Mouse (Mus musculus): Measurements from ENCODE around the gene Trim7. TPM values are rescaled to one million over a fixed set of nuclear protein-coding genes. Genes with fewer than 3 reads are reported as not detected.
"Not testable (repeated sequence)": the region's sequence is repeated elsewhere in the genome, so short reads cannot be mapped to it uniquely, and the experiment has no call there.

Trim7 gene
- polyA plus RNA-seq, 1 experiment from 2014 or later = 0.38 TPM

- H3K27ac ChIP-seq (ENCODE audit: low read depth, low read length) = peak overlapping the region; percentile 86
- no peak for TF ChIP-seq CTCF (IDR thresholded peaks at IDR 0.05; ENCODE audit: low read depth)
- peak overlapping the region; percentile 54 for H3K9ac ChIP-seq (ENCODE audit: low read depth, low read length)
- H3K36me3 ChIP-seq (ENCODE audit: control insufficient read depth, insufficient read depth) = 0 out of 2 replicates have a peak, but pooled peaks cover 5% of the 10 kb centered on the region
- peak overlapping the region; percentile 89 for H3K4me2 ChIP-seq (replicated peaks; ENCODE audit: low read depth)
- H3K9me3 ChIP-seq (ENCODE audit: control insufficient read depth) = no peaks in the 10 kb centered on the region
- WGBS = 13% methylated on average over 17 of the region's 17 CpGs
- no peak for ATAC-seq
- no peaks in the 10 kb centered on the region for H3K27me3 ChIP-seq (replicated peaks; ENCODE audit: control insufficient read depth, insufficient read depth, low read length)
- H3K4me3 ChIP-seq (ENCODE audit: low read depth, low read length) = peak overlapping the region; percentile 58
- H3K4me1 ChIP-seq (replicated peaks; ENCODE audit: control insufficient read depth, insufficient read depth, low read length) = peaks cover 16% of the 10 kb centered on the region
Measured at GRCm38 (mm10) chr11:48871817-48872541, 46.0 kb downstream of the Trim7 start.

DNA sequence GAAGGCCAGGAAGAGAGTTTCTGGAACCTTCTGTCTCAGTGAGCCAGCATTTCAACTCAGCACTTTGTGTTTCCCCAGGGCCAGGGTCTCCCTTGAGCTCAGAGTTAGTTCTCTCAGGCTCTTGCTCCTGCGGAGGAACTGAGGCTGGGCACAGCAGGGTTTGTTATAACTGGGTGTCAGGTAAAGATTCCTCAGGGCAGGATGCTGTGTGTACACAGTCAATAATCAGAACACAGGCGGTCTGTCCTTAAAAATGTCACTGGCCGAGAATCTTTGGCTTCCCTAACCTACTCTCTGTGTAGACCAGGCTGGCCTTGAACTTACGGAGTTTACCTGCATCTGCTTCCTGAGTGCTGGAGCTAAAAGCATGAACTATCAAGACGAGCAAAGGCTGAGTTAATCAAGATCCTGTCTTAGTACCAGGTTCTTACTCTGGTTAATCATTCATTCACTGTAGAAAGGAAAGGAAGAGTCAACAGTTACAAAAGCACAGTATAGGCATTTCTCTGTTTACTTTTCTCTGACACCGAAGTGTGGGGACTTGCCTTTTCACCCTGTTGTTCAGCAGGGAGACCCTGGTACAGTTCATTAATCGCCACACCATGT lies 46.9 kb downstream of the Trim7 start:
- ATAC-seq = peak; percentile 54
- 0 out of 2 replicates have a peak overlapping the region, but pooled peaks have one; percentile 54 for H3K9ac ChIP-seq (ENCODE audit: low read depth, low read length)
- TF ChIP-seq CTCF (IDR thresholded peaks at IDR 0.05; ENCODE audit: low read depth) = no peak

GRCm38 (mm10) chr11:48873591-48874290 lies 47.8 kb downstream of the Trim7 start:
- Histone ChIP-seq H3K9me3 (ENCODE audit: control insufficient read depth) (no peaks in the 10 kb centered on the region), H3K4me1 (replicated peaks; ENCODE audit: control insufficient read depth, insufficient read depth, low read length) (peaks cover 16% of the 10 kb centered on the region), H3K27ac (ENCODE audit: low read depth, low read length) (peak overlapping the region; percentile 79), H3K9ac (ENCODE audit: low read depth, low read length) (no peak overlapping the region), H3K36me3 (ENCODE audit: control insufficient read depth, insufficient read depth) (no peaks in the 10 kb centered on the region), H3K27me3 (replicated peaks; ENCODE audit: control insufficient read depth, insufficient read depth, low read length) (no peaks in the 10 kb centered on the region), H3K4me2 (replicated peaks; ENCODE audit: low read depth) (peak overlapping the region; percentile 89), H3K4me3 (ENCODE audit: low read depth, low read length) (no peak overlapping the region)
- ATAC-seq = peak; percentile 82
- WGBS = 31% methylated on average over 10 of the region's 10 CpGs
- TF ChIP-seq CTCF (IDR thresholded peaks at IDR 0.05; ENCODE audit: low read depth) = peak; percentile 65

More for the DNA sequence above, 46.9 kb downstream of the Trim7 start:
- Histone ChIP-seq H3K36me3 (ENCODE audit: control insufficient read depth, insufficient read depth) (0 out of 2 replicates have a peak, but pooled peaks cover 4% of the 10 kb centered on the region), H3K27me3 (replicated peaks; ENCODE audit: control insufficient read depth, insufficient read depth, low read length) (no peaks in the 10 kb centered on the region), H3K4me1 (replicated peaks; ENCODE audit: control insufficient read depth, insufficient read depth, low read length) (peaks cover 16% of the 10 kb centered on the region), H3K9me3 (ENCODE audit: control insufficient read depth) (no peaks in the 10 kb centered on the region), H3K27ac (ENCODE audit: low read depth, low read length) (peak overlapping the region; percentile 86), H3K4me3 (ENCODE audit: low read depth, low read length) (peak overlapping the region; percentile 58; the same call in 1 of the 2 replicates), H3K4me2 (replicated peaks; ENCODE audit: low read depth) (peak overlapping the region; percentile 89)
- WGBS = 39% methylated on average over 7 of the region's 7 CpGs

DNA sequence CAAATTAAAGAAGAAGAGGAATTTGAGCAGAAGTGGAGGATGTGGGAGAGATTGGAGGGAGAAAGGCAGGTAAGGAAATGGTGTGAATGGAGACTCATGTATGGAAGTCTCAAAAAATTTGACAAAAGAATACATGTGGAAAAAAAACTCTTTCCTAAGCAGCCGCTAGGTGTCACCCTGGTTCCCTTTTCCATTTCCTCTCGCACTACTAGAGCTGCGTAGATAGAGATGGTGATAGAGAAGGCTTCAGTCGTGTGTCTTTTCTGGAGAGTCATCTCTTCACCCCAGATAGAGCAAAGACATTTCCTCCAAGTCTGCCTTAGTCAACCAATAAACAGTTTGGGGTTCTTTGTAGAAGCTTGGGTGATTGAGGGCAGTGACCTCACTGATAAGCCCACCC lies 48.5 kb downstream of the Trim7 start:
- Histone ChIP-seq H3K4me3 (ENCODE audit: low read depth, low read length) (no peak overlapping the region), H3K9me3 (ENCODE audit: control insufficient read depth) (no peaks in the 10 kb centered on the region), H3K4me1 (replicated peaks; ENCODE audit: control insufficient read depth, insufficient read depth, low read length) (peaks cover 12% of the 10 kb centered on the region), H3K27ac (ENCODE audit: low read depth, low read length) (no peak overlapping the region), H3K9ac (ENCODE audit: low read depth, low read length) (no peak overlapping the region), H3K4me2 (replicated peaks; ENCODE audit: low read depth) (no peak overlapping the region; the same call in 1 of the 2 replicates), H3K27me3 (replicated peaks; ENCODE audit: control insufficient read depth, insufficient read depth, low read length) (no peaks in the 10 kb centered on the region), H3K36me3 (ENCODE audit: control insufficient read depth, insufficient read depth) (no peaks in the 10 kb centered on the region)
- TF ChIP-seq CTCF (IDR thresholded peaks at IDR 0.05; ENCODE audit: low read depth) = peak; percentile 88
- WGBS = 0% methylated on average over 4 of the region's 4 CpGs
- no peak for ATAC-seq

GRCm38 (mm10) chr11:48875343-48875837 lies 49.5 kb downstream of the Trim7 start:
- H3K9me3 ChIP-seq (ENCODE audit: control insufficient read depth); ATAC-seq; H3K4me1 ChIP-seq (replicated peaks; ENCODE audit: control insufficient read depth, insufficient read depth, low read length); H3K9ac ChIP-seq (ENCODE audit: low read depth, low read length); H3K4me3 ChIP-seq (ENCODE audit: low read depth, low read length); H3K4me2 ChIP-seq (replicated peaks; ENCODE audit: low read depth); H3K36me3 ChIP-seq (ENCODE audit: control insufficient read depth, insufficient read depth); H3K27ac ChIP-seq (ENCODE audit: low read depth, low read length); H3K27me3 ChIP-seq (replicated peaks; ENCODE audit: control insufficient read depth, insufficient read depth, low read length): not testable (repeated sequence)
- 88% methylated on average over 1 of the region's 1 CpGs for WGBS

GRCm38 (mm10) chr11:48876680-48877079 lies 50.7 kb downstream of the Trim7 start:
- no peak overlapping the region for H3K9ac ChIP-seq (ENCODE audit: low read depth, low read length)
- WGBS = 93% methylated on average over 1 of the region's 1 CpGs

More at GRCm38 (mm10) chr11:48876680-48877079, 50.7 kb downstream of the Trim7 start:
- no peak overlapping the region for H3K4me3 ChIP-seq (ENCODE audit: low read depth, low read length)
- H3K36me3 ChIP-seq (ENCODE audit: control insufficient read depth, insufficient read depth) = no peaks in the 10 kb centered on the region
- no peak for ATAC-seq
- peak; percentile 38 for TF ChIP-seq CTCF (IDR thresholded peaks at IDR 0.05; ENCODE audit: low read depth)
- no peaks in the 10 kb centered on the region for H3K9me3 ChIP-seq (ENCODE audit: control insufficient read depth)
- no peaks in the 10 kb centered on the region for H3K27me3 ChIP-seq (replicated peaks; ENCODE audit: control insufficient read depth, insufficient read depth, low read length)
- H3K4me1 ChIP-seq (replicated peaks; ENCODE audit: control insufficient read depth, insufficient read depth, low read length) = peaks cover 6% of the 10 kb centered on the region
- no peak overlapping the region for H3K4me2 ChIP-seq (replicated peaks; ENCODE audit: low read depth)
- no peak overlapping the region for H3K27ac ChIP-seq (ENCODE audit: low read depth, low read length)

Measured in intestine, postnatal 0 days (tissue).